Mouse (Mus musculus) midbrain, embryonic 15.5 days (tissue): ENCODE measurements around the gene St6gal1. TPM values are rescaled to one million over a fixed set of nuclear protein-coding genes. Genes with fewer than 3 reads are reported as not detected.

Experiments used
- ATAC-seq: fragments of 200-750 bp; cut with Nextera tagmentation; replicated peaks from 2 replicates; pipeline ENCODE4 v1.8.0; 2017; ENCODE audit warnings: moderate TSS enrichment
- H3K27ac ChIP-seq: fragments of 300-500 bp; sonication (generic); 2 replicates; pipeline ENCODE4 v1.5.1; 2015; ENCODE audit warnings: mild to moderate bottlenecking, inconsistent platforms
- H3K27me3 ChIP-seq: fragments of 300-500 bp; sonication (generic); replicated peaks from 2 replicates; pipeline ENCODE4 v1.6.1; 2015; ENCODE audit warnings: inconsistent platforms
- H3K36me3 ChIP-seq: fragments of 300-500 bp; sonication (generic); replicated peaks from 2 replicates; pipeline ENCODE4 v1.6.1; 2015; ENCODE audit warnings: inconsistent platforms
- H3K4me1 ChIP-seq: fragments of 300-500 bp; sonication (generic); 2 replicates; pipeline ENCODE4 v1.6.1; 2015; ENCODE audit warnings: inconsistent platforms
- H3K4me2 ChIP-seq: fragments of 300-500 bp; sonication (generic); 2 replicates; pipeline ENCODE4 v1.6.1; 2015; ENCODE audit warnings: inconsistent platforms, mild to moderate bottlenecking, moderate library complexity
- H3K4me3 ChIP-seq: fragments of 300-500 bp; sonication (generic); 2 replicates; pipeline ENCODE4 v1.5.1; 2015; ENCODE audit warnings: mild to moderate bottlenecking, inconsistent platforms
- H3K9ac ChIP-seq: fragments of 300-500 bp; sonication (generic); 2 replicates; pipeline ENCODE4 v1.6.1; 2015; ENCODE audit warnings: mild to moderate bottlenecking, inconsistent platforms
- H3K9me3 ChIP-seq: fragments of 300-500 bp; sonication (generic); 2 replicates; pipeline ENCODE4 v1.6.1; 2016; ENCODE audit warnings: inconsistent platforms
- WGBS: fragments of 180-500 bp; shearing (Covaris S2); methylation state at CpG from one replicate; pipeline ENCODE4 v1.1.7; 2015; ENCODE audit warnings: mixed read lengths; 5-methylcytosine and 5-hydroxymethylcytosine counted together
- polyA plus RNA-seq: library from polyadenylated mRNA; unstranded; fragments of >200 nt; fragmentation: Nextera tagmentation; extraction: Ambion mirVana; gene quantifications from 2 replicates; pipeline ENCODE4 v1.2.1, GENCODE M21; 2015

Gene St6gal1
- polyA plus RNA-seq, 1 experiment from 2014 or later, result 29.4 TPM

GRCm38 (mm10) chr16:23284470-23285394, 60.2 kb downstream of the St6gal1 start:
- Histone ChIP-seq H3K27me3 (no peaks in the 10 kb centered on the region), H3K4me2 (no peak overlapping the region), H3K4me1 (peaks cover 3% of the 10 kb centered on the region; the same call in 1 of the 2 replicates), H3K27ac (no peak overlapping the region), H3K36me3 (no peaks in the 10 kb centered on the region), H3K9me3 (no peaks in the 10 kb centered on the region), H3K4me3 (no peak overlapping the region), H3K9ac (no peak overlapping the region)
- WGBS, result 89% methylated on average over 15 of the region's 15 CpGs
- no peak for ATAC-seq

GRCm38 (mm10) chr16:23286380-23287097, 62.0 kb downstream of the St6gal1 start:
- Histone ChIP-seq H3K4me1 (no peaks in the 10 kb centered on the region), H3K4me3 (no peak overlapping the region), H3K36me3 (no peaks in the 10 kb centered on the region), H3K4me2 (no peak overlapping the region), H3K9ac (no peak overlapping the region), H3K27ac (no peak overlapping the region), H3K9me3 (no peaks in the 10 kb centered on the region), H3K27me3 (no peaks in the 10 kb centered on the region)
- 87% methylated on average over 11 of the region's 11 CpGs for WGBS
- no peak for ATAC-seq

GRCm38 (mm10) chr16:23287312-23288040, 62.9 kb downstream of the St6gal1 start:
- 92% methylated on average over 10 of the region's 10 CpGs for WGBS
- no peaks in the 10 kb centered on the region for H3K36me3 ChIP-seq

GRCm38 (mm10) chr16:23288103-23288502, 63.6 kb downstream of the St6gal1 start:
- H3K9me3 ChIP-seq, result no peaks in the 10 kb centered on the region
- no peaks in the 10 kb centered on the region for H3K36me3 ChIP-seq
- H3K4me1 ChIP-seq, result no peaks in the 10 kb centered on the region
- no peaks in the 10 kb centered on the region for H3K27me3 ChIP-seq
- no peak overlapping the region for H3K9ac ChIP-seq
- H3K4me2 ChIP-seq, result no peak overlapping the region
- H3K4me3 ChIP-seq, result no peak overlapping the region
- H3K27ac ChIP-seq, result no peak overlapping the region
- 92% methylated on average over 9 of the region's 9 CpGs for WGBS
- no peak for ATAC-seq

More at GRCm38 (mm10) chr16:23287312-23288040, 62.9 kb downstream of the St6gal1 start:
- Histone ChIP-seq H3K4me1 (no peaks in the 10 kb centered on the region), H3K27me3 (no peaks in the 10 kb centered on the region), H3K4me2 (no peak overlapping the region), H3K27ac (no peak overlapping the region), H3K9me3 (no peaks in the 10 kb centered on the region), H3K4me3 (no peak overlapping the region), H3K9ac (no peak overlapping the region)
- no peak for ATAC-seq

GRCm38 (mm10) chr16:23289424-23289823, 64.9 kb downstream of the St6gal1 start:
- no peaks in the 10 kb centered on the region for H3K9me3 ChIP-seq
- H3K36me3 ChIP-seq, result no peaks in the 10 kb centered on the region
- ATAC-seq, result no peak
- no peaks in the 10 kb centered on the region for H3K27me3 ChIP-seq
- no peak overlapping the region for H3K4me3 ChIP-seq
- H3K27ac ChIP-seq, result no peak overlapping the region
- WGBS, result 93% methylated on average over 6 of the region's 6 CpGs
- H3K9ac ChIP-seq, result no peak overlapping the region
- no peak overlapping the region for H3K4me2 ChIP-seq
- H3K4me1 ChIP-seq, result no peaks in the 10 kb centered on the region

GRCm38 (mm10) chr16:23290171-23290570, 65.6 kb downstream of the St6gal1 start:
- H3K9me3 ChIP-seq, result no peaks in the 10 kb centered on the region
- H3K9ac ChIP-seq, result no peak overlapping the region
- no peaks in the 10 kb centered on the region for H3K27me3 ChIP-seq
- no peak for ATAC-seq
- WGBS, result 92% methylated on average over 9 of the region's 9 CpGs
- H3K4me3 ChIP-seq, result no peak overlapping the region
- no peak overlapping the region for H3K27ac ChIP-seq
- H3K4me1 ChIP-seq, result no peaks in the 10 kb centered on the region
- no peaks in the 10 kb centered on the region for H3K36me3 ChIP-seq
- no peak overlapping the region for H3K4me2 ChIP-seq

- Histone ChIP-seq H3K9me3 (no peaks in the 10 kb centered on the region), H3K4me1 (no peaks in the 10 kb centered on the region), H3K4me2 (no peak overlapping the region), H3K27ac (no peak overlapping the region), H3K9ac (no peak overlapping the region), H3K27me3 (no peaks in the 10 kb centered on the region), H3K4me3 (no peak overlapping the region), H3K36me3 (no peaks in the 10 kb centered on the region)
- ATAC-seq, result no peak
- WGBS, result 70% methylated on average over 5 of the region's 5 CpGs
These were observed 67.0 kb downstream of the St6gal1 start for GRCm38 (mm10) chr16:23291521-23291920.

- WGBS, result 86% methylated on average over 3 of the region's 3 CpGs
- H3K36me3 ChIP-seq, result no peaks in the 10 kb centered on the region
- no peak overlapping the region for H3K27ac ChIP-seq
- no peak for ATAC-seq
- no peaks in the 10 kb centered on the region for H3K9me3 ChIP-seq
- H3K9ac ChIP-seq, result no peak overlapping the region
- no peaks in the 10 kb centered on the region for H3K27me3 ChIP-seq
- H3K4me3 ChIP-seq, result no peak overlapping the region
- H3K4me2 ChIP-seq, result no peak overlapping the region
- H3K4me1 ChIP-seq, result no peaks in the 10 kb centered on the region
These were observed 69.7 kb downstream of the St6gal1 start for GRCm38 (mm10) chr16:23294236-23294635.

- H3K27ac ChIP-seq, result no peak overlapping the region
- no peak for ATAC-seq
- no peaks in the 10 kb centered on the region for H3K9me3 ChIP-seq
- no peak overlapping the region for H3K4me2 ChIP-seq
- H3K4me3 ChIP-seq, result no peak overlapping the region
- no peaks in the 10 kb centered on the region for H3K36me3 ChIP-seq
- H3K4me1 ChIP-seq, result no peaks in the 10 kb centered on the region
- WGBS, result 92% methylated on average over 6 of the region's 6 CpGs
- no peaks in the 10 kb centered on the region for H3K27me3 ChIP-seq
- H3K9ac ChIP-seq, result no peak overlapping the region
These were observed 70.2 kb downstream of the St6gal1 start for GRCm38 (mm10) chr16:23294747-23295146.

- Histone ChIP-seq H3K9ac (no peak overlapping the region), H3K9me3 (no peaks in the 10 kb centered on the region), H3K36me3 (no peaks in the 10 kb centered on the region), H3K4me3 (no peak overlapping the region), H3K4me1 (no peaks in the 10 kb centered on the region), H3K27me3 (no peaks in the 10 kb centered on the region), H3K4me2 (no peak overlapping the region), H3K27ac (no peak overlapping the region)
- 88% methylated on average over 5 of the region's 5 CpGs for WGBS
- ATAC-seq, result no peak
These were observed 71.2 kb downstream of the St6gal1 start for GRCm38 (mm10) chr16:23295720-23296119.

- no peak overlapping the region for H3K4me3 ChIP-seq
- no peaks in the 10 kb centered on the region for H3K4me1 ChIP-seq
- no peak overlapping the region for H3K4me2 ChIP-seq
- H3K27me3 ChIP-seq, result no peaks in the 10 kb centered on the region
- no peak overlapping the region for H3K27ac ChIP-seq
- H3K9me3 ChIP-seq, result no peaks in the 10 kb centered on the region
- ATAC-seq, result no peak
- 91% methylated on average over 3 of the region's 3 CpGs for WGBS
- no peaks in the 10 kb centered on the region for H3K36me3 ChIP-seq
- H3K9ac ChIP-seq, result no peak overlapping the region
These were observed 72.2 kb downstream of the St6gal1 start for GRCm38 (mm10) chr16:23296721-23297120.

GRCm38 (mm10) chr16:23298441-23298840, 73.9 kb downstream of the St6gal1 start:
- no peak overlapping the region for H3K9ac ChIP-seq
- H3K4me3 ChIP-seq, result no peak overlapping the region
- no peaks in the 10 kb centered on the region for H3K4me1 ChIP-seq
- no peak overlapping the region for H3K27ac ChIP-seq
- no peaks in the 10 kb centered on the region for H3K9me3 ChIP-seq
- ATAC-seq, result no peak
- H3K27me3 ChIP-seq, result no peaks in the 10 kb centered on the region
- 92% methylated on average over 3 of the region's 3 CpGs for WGBS
- H3K4me2 ChIP-seq, result no peak overlapping the region
- no peaks in the 10 kb centered on the region for H3K36me3 ChIP-seq
